Mouse (Mus musculus) lung, postnatal 14 days (tissue): Measurements from ENCODE around the gene Dohh.

Experiments used
- DNase-seq: peaks from one replicate; pipeline ENCODE4 v3.0.0; 2021

The Dohh gene

GRCm38 (mm10) chr10:81419111-81419928 lies 35.1 kb downstream of the Dohh start:
- no peak for DNase-seq

GRCm38 (mm10) chr10:81420191-81420767 lies 36.1 kb downstream of the Dohh start:
- peak; percentile 45 for DNase-seq

DNA sequence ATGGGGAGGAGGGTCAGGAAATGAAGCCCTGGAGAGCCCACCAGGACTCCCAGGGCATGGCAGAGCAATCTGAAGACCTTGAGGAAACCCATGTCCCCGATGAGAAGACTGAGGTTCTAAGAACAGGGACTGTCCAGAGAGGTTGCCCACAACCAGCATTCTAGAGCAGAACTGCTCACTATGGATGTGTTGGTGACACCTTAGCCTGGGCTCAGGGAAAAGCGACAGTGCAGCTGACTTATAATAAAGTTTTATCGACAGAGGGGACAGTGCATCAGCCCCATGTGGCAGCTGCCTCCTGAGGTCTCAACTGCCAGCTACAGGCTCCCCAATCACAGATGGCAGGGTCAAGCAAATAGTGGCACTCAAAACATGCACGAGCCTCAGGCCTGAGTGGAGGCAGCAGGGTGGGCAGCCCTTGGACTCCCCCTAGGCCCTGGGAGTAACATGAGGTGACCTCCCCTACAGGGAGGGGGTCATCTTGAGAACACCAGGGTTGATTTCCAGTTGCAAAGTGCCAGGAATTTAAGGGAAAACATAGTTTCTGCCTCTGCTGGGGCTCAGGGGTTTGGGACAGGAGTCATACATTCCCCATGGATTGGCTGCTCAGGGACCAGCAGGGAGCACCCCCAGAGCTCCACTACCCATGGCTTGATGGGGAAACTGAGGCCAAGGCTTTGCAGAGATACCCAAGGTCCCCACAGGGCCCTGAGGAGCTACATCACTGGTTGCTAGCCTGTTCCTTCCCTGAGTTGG lies 37.0 kb downstream of the Dohh start:
- peak; percentile 0 for DNase-seq

DNA sequence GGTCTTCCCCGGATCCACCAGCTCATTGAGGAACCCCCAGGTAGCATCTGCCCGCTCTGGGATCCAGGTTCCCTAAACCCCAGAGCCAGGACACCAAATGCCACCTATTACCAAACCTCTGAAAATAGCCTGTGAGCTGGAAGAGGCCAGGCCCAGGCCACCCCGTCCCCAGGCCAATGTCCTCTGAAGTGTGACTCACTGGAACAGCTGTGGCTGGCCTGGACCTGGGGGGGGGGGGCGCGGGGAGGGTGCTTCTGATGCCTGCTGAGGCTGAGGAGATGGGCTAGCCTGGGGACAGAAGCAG lies 37.5 kb downstream of the Dohh start:
- DNase-seq: peak; percentile 1

DNA sequence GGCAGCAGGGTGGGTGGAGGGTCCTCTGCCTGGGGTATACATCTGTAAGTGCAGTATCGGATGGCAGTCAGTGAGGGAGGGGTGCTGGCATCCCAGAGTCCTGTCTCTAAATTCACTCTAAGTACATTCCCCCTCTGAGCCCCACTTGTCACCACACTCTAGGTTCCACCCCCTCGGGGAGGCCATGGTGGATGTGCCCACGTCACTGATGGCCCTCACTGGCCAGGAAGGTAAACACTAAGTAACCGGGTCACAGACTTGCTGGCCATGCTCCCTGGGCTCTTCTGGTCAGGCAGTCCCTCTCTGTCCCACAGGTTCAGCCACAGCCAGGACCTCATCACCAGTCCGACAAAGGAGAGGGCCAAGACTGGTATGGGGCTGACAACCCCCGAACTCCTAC lies 38.0 kb downstream of the Dohh start:
- DNase-seq: peak; percentile 27

DNA sequence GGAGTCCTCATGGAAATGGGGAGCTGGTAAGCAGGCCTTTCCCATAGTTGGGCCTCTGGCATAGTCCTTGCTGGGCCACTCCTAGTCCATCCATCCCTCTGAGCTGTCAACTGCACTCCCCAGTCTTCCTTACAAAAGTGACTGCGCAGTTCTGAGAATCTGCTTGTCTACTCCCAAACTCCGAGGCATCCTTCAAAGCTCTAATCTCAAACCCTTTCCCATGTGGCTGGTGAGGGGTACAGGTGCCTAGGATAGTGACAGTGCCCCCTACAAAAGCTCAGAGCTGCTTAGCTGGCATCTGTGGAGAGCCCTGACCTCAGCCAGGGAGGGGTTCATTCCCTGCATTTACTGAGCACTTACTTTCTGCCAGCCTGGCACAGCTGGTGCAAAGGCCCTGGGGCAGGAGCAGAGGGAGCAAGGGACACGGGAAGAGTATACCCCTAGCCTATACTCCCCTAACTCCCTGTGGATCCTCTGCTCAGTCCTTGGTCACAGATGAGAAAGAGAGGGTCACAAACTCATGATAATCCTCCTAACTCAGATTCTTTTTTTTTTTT lies 38.5 kb downstream of the Dohh start:
- no peak for DNase-seq

DNA sequence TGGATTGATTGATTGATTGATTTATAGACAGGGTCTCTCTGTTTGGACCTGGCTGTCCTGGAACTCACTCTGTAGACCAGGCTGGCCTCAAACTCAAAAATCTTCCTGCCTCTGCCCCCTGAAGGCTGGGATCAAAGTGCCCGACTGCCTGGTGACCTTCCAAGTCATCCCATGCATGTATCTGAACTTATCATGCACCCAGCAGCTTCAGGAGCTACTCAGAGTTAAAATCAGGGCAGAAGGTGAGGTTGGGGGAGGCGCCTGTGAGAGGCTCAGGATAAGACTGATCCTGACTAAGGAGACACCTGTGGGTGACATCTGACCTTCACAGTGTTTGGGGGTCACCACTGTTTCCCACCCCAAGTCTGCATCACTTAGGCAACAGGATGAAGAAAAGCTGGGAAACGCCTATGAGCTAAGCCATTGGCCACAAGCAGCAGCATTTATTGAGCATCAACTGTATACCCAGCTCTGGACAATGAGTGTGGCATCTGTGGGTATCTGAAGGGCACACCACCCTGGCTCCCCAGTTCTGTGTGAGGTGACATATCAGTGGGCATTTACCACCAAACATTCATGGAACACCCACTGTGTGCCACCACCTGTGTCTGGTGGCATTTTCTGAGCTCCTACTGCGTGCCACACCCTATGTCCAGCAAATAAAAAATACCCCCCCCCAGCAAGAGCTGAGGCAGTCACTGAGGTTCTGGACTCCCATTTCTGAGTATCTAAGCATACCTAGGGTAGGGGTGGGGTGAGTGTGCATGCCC lies 39.4 kb downstream of the Dohh start:
- DNase-seq: no peak

DNA sequence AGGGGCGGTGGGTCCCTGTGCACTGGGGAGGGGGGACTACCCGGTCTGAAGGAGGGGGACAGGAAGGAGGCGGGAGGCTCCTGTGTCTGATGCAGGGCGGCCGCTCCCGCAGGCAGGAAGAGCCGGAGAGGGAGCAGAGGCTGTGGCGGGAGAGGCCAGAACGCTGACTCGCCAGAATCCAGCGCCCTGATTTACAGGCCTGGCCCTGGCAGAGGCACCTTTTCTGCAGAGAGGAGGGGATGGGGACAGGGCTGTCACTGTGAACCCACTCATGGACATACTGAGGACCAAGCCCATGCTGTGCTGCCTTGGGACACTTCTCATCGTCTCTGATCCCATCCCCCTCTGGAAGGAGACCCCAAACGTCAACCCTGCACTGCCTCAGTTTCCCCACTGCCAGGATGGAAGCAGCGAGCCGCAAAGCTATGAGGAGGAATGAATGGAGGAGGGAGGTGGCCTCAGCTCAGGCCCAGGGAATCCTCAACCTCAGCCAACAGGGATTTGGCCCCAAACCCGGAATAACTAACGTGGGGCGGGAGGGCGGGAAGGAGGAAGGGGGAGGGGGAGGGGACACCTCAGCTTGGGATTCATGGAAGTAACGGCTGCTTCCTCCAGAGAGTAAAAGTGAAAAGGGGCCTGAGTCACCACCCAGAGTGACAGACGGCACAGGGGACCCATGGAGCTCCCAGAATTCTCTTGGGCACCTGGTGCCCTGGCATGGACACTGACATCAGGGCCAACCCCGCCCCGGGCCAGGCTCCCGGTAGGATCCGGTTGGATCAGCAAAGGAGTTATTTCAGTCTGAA lies 40.2 kb downstream of the Dohh start:
- DNase-seq: peak; percentile 46

- DNase-seq: peak; percentile 16
Measured at GRCm38 (mm10) chr10:81425236-81425850, 41.1 kb downstream of the Dohh start.

GRCm38 (mm10) chr10:81426081-81426671 lies 41.9 kb downstream of the Dohh start:
- peak; percentile 15 for DNase-seq

GRCm38 (mm10) chr10:81426897-81427296 lies 42.7 kb downstream of the Dohh start:
- peak; percentile 77 for DNase-seq

DNA sequence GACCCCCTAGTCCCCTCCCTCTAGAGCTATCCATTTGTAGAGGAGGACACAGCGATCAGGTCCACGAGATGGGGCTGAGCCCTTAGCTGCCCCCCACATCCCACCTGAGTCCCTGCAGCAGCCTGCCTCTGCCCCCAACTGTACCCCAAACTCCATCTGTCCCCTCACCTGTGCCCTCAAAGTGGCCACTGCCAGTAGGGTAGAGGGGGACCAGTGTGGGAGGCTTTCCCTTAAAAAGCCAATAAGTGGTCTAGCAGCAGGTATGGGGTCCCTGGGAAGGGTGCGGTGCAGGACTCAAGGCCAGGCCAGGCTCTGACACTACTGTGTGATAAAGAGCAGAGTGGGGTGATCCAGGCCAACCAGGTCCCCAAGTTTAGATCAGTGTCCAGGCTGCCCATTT lies 43.1 kb downstream of the Dohh start:
- DNase-seq: no peak

GRCm38 (mm10) chr10:81427804-81428506 lies 43.7 kb downstream of the Dohh start:
- DNase-seq: no peak

DNA sequence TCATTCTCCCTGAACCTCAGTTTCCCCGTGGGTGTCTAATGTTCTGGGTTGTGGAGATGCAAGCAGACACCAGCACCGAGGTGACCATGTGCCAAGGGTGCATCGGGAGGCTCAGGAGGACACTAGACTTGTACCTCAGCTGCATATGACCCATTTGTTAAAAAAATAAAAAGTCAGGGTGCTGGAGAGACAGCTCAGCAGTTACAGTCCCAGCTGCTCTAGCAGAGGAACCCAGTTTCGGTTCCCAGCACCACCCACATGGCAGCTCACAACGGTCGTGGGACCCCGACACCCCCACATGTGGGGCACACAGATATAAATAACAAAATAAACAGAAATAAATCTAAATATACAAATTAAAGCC lies 44.3 kb downstream of the Dohh start:
- DNase-seq: no peak

DNA sequence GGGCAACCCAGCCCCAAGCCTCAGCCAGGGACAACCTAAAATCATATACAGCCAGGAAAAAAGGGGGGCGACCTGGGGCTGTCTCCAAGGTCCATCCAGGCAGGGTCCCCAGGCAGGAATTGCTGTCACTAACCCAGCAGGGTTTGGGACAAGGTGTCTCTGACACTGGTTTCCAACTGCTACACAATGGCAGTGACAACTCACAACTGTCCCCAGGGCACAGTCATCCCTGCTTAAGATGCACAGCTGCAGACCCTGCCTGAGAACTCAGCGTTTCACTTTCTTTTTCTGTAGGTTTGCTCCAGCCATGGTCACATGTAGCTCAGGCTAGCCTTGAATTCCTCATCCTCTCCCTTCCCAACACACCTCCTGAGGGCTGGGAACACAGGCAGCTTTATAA lies 44.9 kb downstream of the Dohh start:
- no peak for DNase-seq

DNA sequence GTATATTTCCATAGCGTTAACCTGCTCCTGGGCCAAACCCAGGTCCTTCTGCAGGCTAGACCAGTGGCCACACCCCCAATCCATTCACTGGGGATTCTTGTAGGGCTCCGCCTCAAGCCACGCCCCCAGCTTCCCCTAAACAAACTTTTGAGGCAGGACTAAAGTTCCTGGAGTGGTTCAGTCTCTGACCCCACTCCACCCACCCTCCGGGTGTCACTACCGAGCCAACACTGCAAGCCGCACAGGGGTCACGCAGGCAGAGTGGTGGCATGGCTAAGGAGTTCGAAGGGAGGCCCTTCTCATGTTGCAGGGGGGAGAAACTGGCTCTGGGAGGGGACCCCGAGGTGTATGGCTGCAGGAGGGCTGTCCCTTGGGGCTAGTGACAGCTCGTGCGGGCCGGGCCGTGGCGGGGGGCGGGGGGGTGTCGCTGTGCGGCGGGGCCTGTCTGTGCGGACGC lies 45.4 kb downstream of the Dohh start:
- peak; percentile 92 for DNase-seq

- peak; percentile 80 for DNase-seq
Measured at GRCm38 (mm10) chr10:81430141-81430830, 46.1 kb downstream of the Dohh start.

DNA sequence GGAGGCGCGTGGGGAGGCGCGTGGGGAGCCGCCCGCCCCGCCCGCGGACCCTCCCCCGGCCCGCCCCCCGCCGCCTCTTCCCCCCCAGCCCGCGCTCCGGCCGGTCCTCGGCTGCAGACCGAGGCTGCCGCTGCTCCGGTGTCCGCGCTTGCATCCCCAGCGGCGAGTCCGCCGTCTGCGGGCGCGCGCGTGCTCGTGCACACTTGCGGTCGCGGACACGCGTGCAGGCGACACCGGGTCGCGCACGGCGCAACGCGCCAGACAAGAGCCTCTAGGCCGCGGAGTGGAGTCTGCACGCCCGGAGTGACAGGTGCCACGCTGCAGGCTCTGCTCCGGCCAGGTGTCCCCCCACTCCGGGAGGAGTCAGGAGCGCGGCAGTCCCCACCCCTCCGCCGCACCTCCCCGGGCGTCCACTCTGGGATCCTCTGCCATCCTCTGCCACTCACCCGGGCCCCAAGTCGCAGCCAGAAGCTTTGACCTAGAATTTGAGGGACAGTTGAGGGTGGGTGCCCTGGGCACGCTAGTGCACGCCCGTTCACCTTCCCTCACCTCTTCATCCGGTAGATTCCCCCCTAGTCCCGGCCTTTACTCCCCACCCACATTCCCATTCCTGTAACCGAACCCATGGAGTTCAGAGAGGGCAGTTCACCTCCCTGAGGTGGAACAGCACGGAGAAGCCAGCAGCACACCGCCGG lies 46.8 kb downstream of the Dohh start:
- no peak for DNase-seq

DNA sequence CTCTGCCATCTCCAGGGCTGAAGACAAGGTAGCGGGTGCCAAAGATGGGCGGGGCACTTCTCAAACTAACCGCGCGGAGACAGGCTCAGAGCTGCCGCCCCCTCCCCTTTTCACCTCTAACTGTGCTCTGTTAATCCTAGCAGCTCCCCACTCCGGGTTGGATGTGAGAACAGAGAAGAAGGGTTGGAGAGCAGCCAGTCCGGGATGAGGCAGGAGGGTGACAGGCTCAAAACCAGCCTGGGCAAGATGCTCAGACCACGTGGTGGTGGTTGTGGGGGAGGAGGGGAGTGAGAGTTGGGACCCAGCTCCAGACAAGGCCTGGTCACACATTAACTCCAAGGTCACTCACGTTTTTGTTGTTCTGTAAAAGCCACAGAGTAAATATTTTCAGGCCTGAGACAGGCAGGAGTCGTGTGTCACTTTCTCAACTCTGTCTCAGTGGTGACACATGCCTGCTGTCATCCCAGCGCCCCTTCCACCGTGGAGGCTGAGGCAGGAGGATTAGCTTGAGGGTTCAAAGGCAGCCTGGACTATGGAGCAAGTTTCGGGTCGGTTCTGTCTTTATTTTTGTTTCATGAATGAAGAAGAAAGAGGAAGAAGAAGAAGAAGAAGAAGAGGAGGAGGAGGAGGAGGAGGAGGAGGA lies 47.4 kb downstream of the Dohh start:
- DNase-seq: no peak
